Mouse (Mus musculus): ENCODE measurements at regions not wholly inside any gene's neighbourhood (a gene's known extent, or its start where the extent isn't known, plus 50 kb on each side); places are given as distances from the start of the nearest gene placed in this dataset.

DNA sequence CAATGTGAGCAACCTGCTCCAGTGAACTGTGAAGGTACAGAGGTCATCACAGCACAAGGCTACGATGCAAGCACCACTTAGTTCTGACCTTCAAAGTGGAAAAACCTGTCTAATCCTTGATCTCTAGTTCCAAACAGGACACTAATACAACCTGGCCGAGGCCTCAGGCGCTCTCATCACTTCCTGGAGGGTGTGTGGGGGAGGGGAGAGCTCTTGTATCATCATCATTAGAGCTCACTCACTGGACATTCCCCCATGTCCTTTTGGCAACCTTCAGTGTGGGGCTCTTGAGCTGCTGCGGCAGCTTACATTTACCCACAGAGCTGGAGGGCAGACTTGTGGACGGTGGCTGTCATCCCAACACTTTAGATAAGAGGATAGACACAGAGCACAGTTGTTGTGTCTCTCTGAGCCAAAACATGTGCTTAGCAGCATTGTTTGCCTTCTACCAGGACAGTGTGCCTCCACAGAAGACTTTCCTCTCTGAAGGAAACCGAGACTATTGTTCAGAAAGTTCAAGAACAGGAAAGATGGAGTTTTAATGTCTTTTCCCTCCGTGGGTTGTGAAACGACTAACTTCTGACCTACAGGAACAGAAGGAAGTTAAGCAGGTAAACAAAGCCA lies 115.2 kb upstream of the Mylip start:
- TF ChIP-seq NANOG (IDR thresholded peaks at IDR 0.05; ENCODE audit: borderline replicate concordance, low read length) (no peak), CTCF (conservative IDR thresholded peaks at IDR 0.05; ENCODE audit: low read length) (no peak), POU5F1 (IDR thresholded peaks at IDR 0.05; ENCODE audit: borderline replicate concordance, low read length) (no peak)
- H3K27me3 ChIP-seq (ENCODE audit: insufficient read depth, low read length), result no peaks in the 10 kb centered on the region
- H3K36me3 ChIP-seq (ENCODE audit: insufficient read depth, low read length), result no peaks in the 10 kb centered on the region
- no peak overlapping the region for H3K4me3 ChIP-seq (replicated peaks; ENCODE audit: low read length)
- no peaks in the 10 kb centered on the region for H3K4me1 ChIP-seq (replicated peaks; ENCODE audit: low read depth, low read length)
- H3K9me3 ChIP-seq (ENCODE audit: low read length), result peaks cover 20% of the 10 kb centered on the region

DNA sequence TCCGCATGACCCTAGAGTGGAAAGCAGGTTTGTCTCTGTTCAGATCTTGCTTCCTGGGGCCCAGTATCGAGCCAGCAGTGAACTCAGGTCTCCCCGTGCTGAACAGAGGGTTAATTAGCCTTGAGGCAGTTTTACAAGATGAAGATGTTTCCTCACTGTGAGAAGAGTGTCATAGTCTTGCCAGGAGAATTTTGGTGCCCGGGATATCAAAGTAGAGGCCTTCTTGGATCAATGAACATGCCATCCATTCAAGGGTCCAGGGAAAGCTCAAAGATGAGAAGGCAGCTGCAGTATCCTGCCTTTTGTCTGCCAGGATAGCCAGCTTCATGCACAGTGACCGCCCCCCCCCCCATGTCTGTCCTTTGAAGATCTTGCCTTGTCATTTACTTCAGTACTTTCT lies 114.2 kb upstream of the Mylip start:
- TF ChIP-seq NANOG (IDR thresholded peaks at IDR 0.05; ENCODE audit: borderline replicate concordance, low read length), result no peak
- no peak for TF ChIP-seq CTCF (conservative IDR thresholded peaks at IDR 0.05; ENCODE audit: low read length)
- TF ChIP-seq POU5F1 (IDR thresholded peaks at IDR 0.05; ENCODE audit: borderline replicate concordance, low read length), result no peak
- Histone ChIP-seq H3K4me3 (replicated peaks; ENCODE audit: low read length) (no peak overlapping the region), H3K4me1 (replicated peaks; ENCODE audit: low read depth, low read length) (no peaks in the 10 kb centered on the region), H3K9me3 (ENCODE audit: low read length) (peaks cover 20% of the 10 kb centered on the region), H3K36me3 (ENCODE audit: insufficient read depth, low read length) (no peaks in the 10 kb centered on the region), H3K27me3 (ENCODE audit: insufficient read depth, low read length) (no peaks in the 10 kb centered on the region)

DNA sequence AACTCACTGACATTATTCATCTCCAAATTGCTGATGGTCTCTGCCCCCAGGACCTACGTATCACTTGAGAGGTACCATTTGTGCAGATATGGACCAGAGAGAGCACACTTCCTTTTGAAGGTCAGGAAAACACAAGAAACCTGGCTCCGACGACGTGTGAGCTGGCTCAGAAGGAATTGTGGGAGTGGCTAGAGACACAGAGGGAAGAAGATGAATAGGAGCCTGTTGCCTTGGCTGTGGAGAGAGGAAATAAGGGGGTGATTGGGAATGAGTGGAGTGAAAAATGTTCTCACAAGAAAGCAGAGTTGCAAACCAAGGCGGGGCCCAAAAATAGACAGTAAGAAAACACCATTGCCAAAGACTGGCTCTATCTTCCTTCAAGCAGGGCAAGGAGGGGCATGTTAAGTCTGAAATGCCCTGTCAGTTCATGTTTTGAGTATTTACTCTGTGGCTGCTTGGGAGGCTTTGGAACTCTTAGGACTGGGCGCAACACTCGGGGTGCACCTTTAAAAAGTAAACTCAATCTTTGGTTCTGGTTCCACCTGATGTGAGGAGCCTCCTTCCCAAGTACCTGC lies 111.6 kb upstream of the Mylip start:
- Histone ChIP-seq H3K4me3 (replicated peaks; ENCODE audit: low read length) (no peak overlapping the region), H3K9me3 (ENCODE audit: low read length) (peaks cover 20% of the 10 kb centered on the region), H3K27me3 (ENCODE audit: insufficient read depth, low read length) (no peaks in the 10 kb centered on the region), H3K4me1 (replicated peaks; ENCODE audit: low read depth, low read length) (no peaks in the 10 kb centered on the region), H3K36me3 (ENCODE audit: insufficient read depth, low read length) (no peaks in the 10 kb centered on the region)
- TF ChIP-seq POU5F1 (IDR thresholded peaks at IDR 0.05; ENCODE audit: borderline replicate concordance, low read length) (no peak), NANOG (IDR thresholded peaks at IDR 0.05; ENCODE audit: borderline replicate concordance, low read length) (no peak), CTCF (conservative IDR thresholded peaks at IDR 0.05; ENCODE audit: low read length) (no peak)

DNA sequence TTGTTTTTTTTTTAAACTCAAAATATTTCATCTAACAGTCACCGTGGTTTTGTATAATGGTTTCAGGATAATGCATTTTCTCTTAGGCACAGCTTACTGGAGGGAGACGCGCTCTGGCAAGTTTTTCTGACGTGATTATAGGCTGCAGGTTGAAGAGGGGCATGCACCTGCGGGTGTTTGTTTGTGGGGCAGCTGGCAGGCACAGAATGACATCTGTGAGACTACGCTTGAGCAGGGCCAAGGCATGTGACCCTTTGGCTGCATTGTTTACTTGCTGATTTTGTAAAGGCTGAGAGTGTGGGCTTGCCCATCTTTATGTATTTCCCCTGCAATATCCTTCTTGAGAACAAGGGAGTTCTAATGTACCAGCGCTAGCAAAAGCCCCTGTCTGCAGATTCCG lies 108.4 kb upstream of the Mylip start:
- H3K4me1 ChIP-seq (replicated peaks; ENCODE audit: low read depth, low read length), result no peaks in the 10 kb centered on the region
- TF ChIP-seq NANOG (IDR thresholded peaks at IDR 0.05; ENCODE audit: borderline replicate concordance, low read length) (no peak), CTCF (conservative IDR thresholded peaks at IDR 0.05; ENCODE audit: low read length) (no peak), POU5F1 (IDR thresholded peaks at IDR 0.05; ENCODE audit: borderline replicate concordance, low read length) (no peak)

DNA sequence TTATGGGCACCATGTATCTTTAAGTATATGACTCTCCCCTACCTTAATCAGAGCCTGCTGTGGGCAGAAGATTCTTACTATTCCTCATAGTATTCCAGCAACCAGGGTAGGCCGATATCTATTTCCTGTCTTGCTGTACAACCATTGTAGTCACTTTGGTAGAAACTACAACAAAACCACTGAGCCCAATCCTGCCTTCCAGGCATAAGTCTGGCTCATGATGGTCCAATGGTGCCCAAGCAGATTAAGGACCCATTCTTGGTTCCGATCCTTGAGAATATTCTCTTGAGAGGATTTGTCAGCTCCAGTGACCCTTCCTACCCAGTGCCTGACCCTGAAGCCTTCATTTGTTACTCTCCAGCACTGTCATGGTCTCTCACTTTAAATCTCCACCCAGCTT lies 102.9 kb upstream of the Mylip start:
- Histone ChIP-seq H3K27me3 (ENCODE audit: insufficient read depth, low read length) (no peaks in the 10 kb centered on the region; the same call in 1 of the 2 replicates), H3K9me3 (ENCODE audit: low read length) (peaks cover 4% of the 10 kb centered on the region; the same call in 1 of the 2 replicates), H3K4me3 (replicated peaks; ENCODE audit: low read length) (no peak overlapping the region), H3K4me1 (replicated peaks; ENCODE audit: low read depth, low read length) (no peaks in the 10 kb centered on the region), H3K36me3 (ENCODE audit: insufficient read depth, low read length) (no peaks in the 10 kb centered on the region)
- TF ChIP-seq NANOG (IDR thresholded peaks at IDR 0.05; ENCODE audit: borderline replicate concordance, low read length), result no peak
- TF ChIP-seq CTCF (conservative IDR thresholded peaks at IDR 0.05; ENCODE audit: low read length), result no peak
- no peak for TF ChIP-seq POU5F1 (IDR thresholded peaks at IDR 0.05; ENCODE audit: borderline replicate concordance, low read length)

More for the DNA sequence above, 108.4 kb upstream of the Mylip start:
- Histone ChIP-seq H3K9me3 (ENCODE audit: low read length) (peaks cover 19% of the 10 kb centered on the region), H3K4me3 (replicated peaks; ENCODE audit: low read length) (no peak overlapping the region), H3K27me3 (ENCODE audit: insufficient read depth, low read length) (no peaks in the 10 kb centered on the region), H3K36me3 (ENCODE audit: insufficient read depth, low read length) (no peaks in the 10 kb centered on the region)

DNA sequence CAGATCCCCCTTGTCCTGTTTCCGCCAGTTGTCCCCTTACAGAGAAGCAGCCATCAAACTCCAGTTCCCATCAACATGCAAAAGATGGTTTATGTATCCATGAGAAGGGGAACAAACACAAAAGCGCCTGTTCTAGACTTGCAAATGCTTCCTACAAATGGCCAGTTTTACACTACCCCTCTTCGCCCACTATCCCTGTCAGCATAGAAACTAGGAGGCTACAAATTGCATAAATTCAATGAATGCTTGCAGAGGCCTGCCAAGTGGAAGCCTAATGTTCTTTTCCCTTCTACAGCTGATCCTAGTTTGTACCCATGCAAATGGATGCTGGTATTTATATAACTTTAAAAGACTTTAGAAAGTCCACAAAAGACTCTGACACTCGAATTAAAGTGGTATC lies 102.3 kb upstream of the Mylip start:
- H3K9me3 ChIP-seq (ENCODE audit: low read length), result peaks cover 4% of the 10 kb centered on the region; the same call in 1 of the 2 replicates
- H3K36me3 ChIP-seq (ENCODE audit: insufficient read depth, low read length), result no peaks in the 10 kb centered on the region
- H3K4me3 ChIP-seq (replicated peaks; ENCODE audit: low read length), result no peak overlapping the region
- no peaks in the 10 kb centered on the region for H3K4me1 ChIP-seq (replicated peaks; ENCODE audit: low read depth, low read length)
- no peaks in the 10 kb centered on the region; the same call in 1 of the 2 replicates for H3K27me3 ChIP-seq (ENCODE audit: insufficient read depth, low read length)
- TF ChIP-seq CTCF (conservative IDR thresholded peaks at IDR 0.05; ENCODE audit: low read length) (no peak), NANOG (IDR thresholded peaks at IDR 0.05; ENCODE audit: borderline replicate concordance, low read length) (no peak), POU5F1 (IDR thresholded peaks at IDR 0.05; ENCODE audit: borderline replicate concordance, low read length) (no peak)

DNA sequence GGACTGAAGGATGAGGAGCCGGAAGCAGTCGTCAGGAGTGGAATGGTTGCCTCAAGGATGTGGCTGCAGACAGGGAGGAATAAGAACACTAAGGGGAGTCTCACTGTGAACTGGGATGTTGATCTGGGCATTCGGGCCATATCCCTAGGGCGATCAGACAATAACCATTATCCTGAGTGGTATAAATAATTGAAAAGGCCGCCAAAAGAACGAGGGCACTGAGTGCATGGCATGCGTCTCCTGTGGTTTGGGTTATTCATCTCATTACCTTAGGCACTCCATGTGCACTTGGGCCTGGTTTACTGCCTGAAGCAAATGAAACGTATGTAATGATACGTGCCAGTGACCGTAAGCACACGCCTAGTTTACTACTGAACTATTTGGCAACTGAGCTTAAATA lies 99.6 kb upstream of the Mylip start:
- TF ChIP-seq POU5F1 (IDR thresholded peaks at IDR 0.05; ENCODE audit: borderline replicate concordance, low read length) (no peak), NANOG (IDR thresholded peaks at IDR 0.05; ENCODE audit: borderline replicate concordance, low read length) (no peak), CTCF (conservative IDR thresholded peaks at IDR 0.05; ENCODE audit: low read length) (no peak)
- Histone ChIP-seq H3K4me1 (replicated peaks; ENCODE audit: low read depth, low read length) (peaks cover 17% of the 10 kb centered on the region), H3K9me3 (ENCODE audit: low read length) (no peaks in the 10 kb centered on the region; the same call in 1 of the 2 replicates), H3K27me3 (ENCODE audit: insufficient read depth, low read length) (no peaks in the 10 kb centered on the region; the same call in 1 of the 2 replicates), H3K4me3 (replicated peaks; ENCODE audit: low read length) (no peak overlapping the region), H3K36me3 (ENCODE audit: insufficient read depth, low read length) (no peaks in the 10 kb centered on the region)

DNA sequence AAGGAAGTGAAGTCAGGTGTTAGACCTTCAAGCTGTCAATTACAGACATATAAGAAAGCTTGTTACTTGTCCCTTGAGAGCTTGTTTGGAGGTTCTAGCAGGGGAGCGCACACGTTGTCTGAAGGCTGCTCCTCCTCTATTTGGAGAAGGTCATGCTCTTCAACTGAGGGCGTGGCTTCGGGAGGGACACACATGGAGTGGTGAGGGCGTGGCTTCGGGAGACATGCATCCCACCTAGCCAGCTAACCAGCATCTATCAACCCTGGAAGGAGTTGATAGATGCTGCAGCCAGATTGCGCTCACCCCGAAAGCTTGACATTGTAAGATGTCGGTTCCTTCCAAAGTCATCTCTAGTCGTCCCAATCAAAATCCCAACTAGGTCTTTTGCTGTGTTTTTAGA lies 94.9 kb upstream of the Mylip start:
- H3K4me1 ChIP-seq (replicated peaks; ENCODE audit: low read depth, low read length), result peaks cover 19% of the 10 kb centered on the region
- peaks cover 25% of the 10 kb centered on the region for H3K9me3 ChIP-seq (ENCODE audit: low read length)
- TF ChIP-seq POU5F1 (IDR thresholded peaks at IDR 0.05; ENCODE audit: borderline replicate concordance, low read length) (no peak), NANOG (IDR thresholded peaks at IDR 0.05; ENCODE audit: borderline replicate concordance, low read length) (no peak), CTCF (conservative IDR thresholded peaks at IDR 0.05; ENCODE audit: low read length) (no peak)
- no peaks in the 10 kb centered on the region for H3K27me3 ChIP-seq (ENCODE audit: insufficient read depth, low read length)
- H3K36me3 ChIP-seq (ENCODE audit: insufficient read depth, low read length), result no peaks in the 10 kb centered on the region
- H3K4me3 ChIP-seq (replicated peaks; ENCODE audit: low read length), result no peak overlapping the region
